Mouse (Mus musculus) bone marrow, adult 2 months (tissue): ENCODE results near the gene Nfkbil1. TPM values are rescaled to one million over a fixed set of nuclear protein-coding genes. Genes with fewer than 3 reads are reported as not detected.

Experiments
- H3K27ac ChIP-seq: fragments of 200-500 bp; 2 replicates; pipeline ENCODE4 v1.5.1; 2012; ENCODE audit warnings: low read depth, mild to moderate bottlenecking, control low read depth, inconsistent platforms, low read length; ENCODE audit not compliant: control insufficient read depth, poor library complexity, insufficient read depth
- H3K4me1 ChIP-seq: fragments of 200-500 bp; 2 replicates; pipeline ENCODE4 v1.6.1; 2011; ENCODE audit warnings: low read length; ENCODE audit not compliant: control insufficient read depth, insufficient read depth
- H3K4me3 ChIP-seq: fragments of 200-500 bp; replicated peaks from 2 replicates; pipeline ENCODE3; 2011; ENCODE audit warnings: mild to moderate bottlenecking, low read depth, low read length, control low read depth; ENCODE audit not compliant: control insufficient read depth
- CTCF ChIP-seq: fragments of 200-500 bp; IDR thresholded peaks from 2 replicates; pipeline ENCODE4 v1.5.1; 2011; ENCODE audit warnings: low read length, control low read depth; ENCODE audit not compliant: control insufficient read depth, insufficient read depth
- POLR2A ChIP-seq: fragments of 200-500 bp; IDR thresholded peaks from 2 replicates; pipeline ENCODE4 v1.6.1; 2011; ENCODE audit warnings: low read depth, mild to moderate bottlenecking, control low read depth, low read length, borderline replicate concordance; ENCODE audit not compliant: control insufficient read depth
- WGBS: fragments of 180-500 bp; shearing (Covaris S2); methylation state at CpG from one replicate; pipeline ENCODE4 v1.1.7; 2018; 5-methylcytosine and 5-hydroxymethylcytosine counted together
- polyA plus RNA-seq: library from polyadenylated mRNA; stranded (reverse); fragments of >200 nt; gene quantifications from 2 replicates; pipeline ENCODE4 v1.2.4, GENCODE M21; 2011; ENCODE audit warnings: low replicate concordance; ENCODE audit not compliant: missing spikeins, insufficient read depth, insufficient read length

Nfkbil1 gene
- polyA plus RNA-seq, 1 experiment = 24.9 TPM

- peaks cover 6% of the 10 kb centered on the region for H3K4me1 ChIP-seq
- H3K4me3 ChIP-seq = no peak overlapping the region
- peak overlapping the region; percentile 96 for H3K27ac ChIP-seq
- WGBS = 2% methylated on average over 1 of the region's 1 CpGs
- no peak for TF ChIP-seq POLR2A
- no peak for TF ChIP-seq CTCF
These were observed 21.8 kb upstream of the Nfkbil1 start for GRCm38 (mm10) chr17:35257378-35257777.

GRCm38 (mm10) chr17:35255704-35256103 lies 20.1 kb upstream of the Nfkbil1 start:
- 67% methylated on average over 4 of the region's 4 CpGs for WGBS
- peaks cover 6% of the 10 kb centered on the region for H3K4me1 ChIP-seq
- H3K4me3 ChIP-seq = no peak overlapping the region
- no peak for TF ChIP-seq CTCF
- no peak for TF ChIP-seq POLR2A
- no peak overlapping the region for H3K27ac ChIP-seq

GRCm38 (mm10) chr17:35255301-35255700 lies 19.7 kb upstream of the Nfkbil1 start:
- Histone ChIP-seq H3K4me3 (no peak overlapping the region), H3K27ac (no peak overlapping the region), H3K4me1 (peaks cover 6% of the 10 kb centered on the region)
- no peak for TF ChIP-seq CTCF
- no peak for TF ChIP-seq POLR2A
- 69% methylated on average over 3 of the region's 3 CpGs for WGBS

- Histone ChIP-seq H3K4me1 (peaks cover 4% of the 10 kb centered on the region), H3K4me3 (no peak overlapping the region), H3K27ac (no peak overlapping the region)
- TF ChIP-seq CTCF (peak; percentile 94), POLR2A (no peak)
- 63% methylated on average over 11 of the region's 11 CpGs for WGBS
These were observed 18.9 kb upstream of the Nfkbil1 start for GRCm38 (mm10) chr17:35254241-35255098.

GRCm38 (mm10) chr17:35253293-35254093 lies 17.9 kb upstream of the Nfkbil1 start:
- 86% methylated on average over 32 of the region's 32 CpGs for WGBS
- Histone ChIP-seq H3K4me3 (no peak overlapping the region), H3K27ac (no peak overlapping the region), H3K4me1 (peaks cover 4% of the 10 kb centered on the region)
- TF ChIP-seq CTCF (no peak), POLR2A (no peak)

- H3K27ac ChIP-seq = no peak overlapping the region
- TF ChIP-seq CTCF = no peak
- TF ChIP-seq POLR2A = 0 out of 2 replicates have a peak, but pooled peaks have one; percentile 11
- H3K4me1 ChIP-seq = peaks cover 4% of the 10 kb centered on the region
- 88% methylated on average over 18 of the region's 18 CpGs for WGBS
- H3K4me3 ChIP-seq = no peak overlapping the region
These were observed 17.2 kb upstream of the Nfkbil1 start for GRCm38 (mm10) chr17:35252619-35253292.

- Histone ChIP-seq H3K4me3 (no peak overlapping the region), H3K27ac (peak overlapping the region; percentile 65; the same call in 1 of the 2 replicates), H3K4me1 (peaks cover 2% of the 10 kb centered on the region)
- 86% methylated on average over 5 of the region's 5 CpGs for WGBS
- TF ChIP-seq CTCF = no peak
- no peak for TF ChIP-seq POLR2A
These were observed 16.4 kb upstream of the Nfkbil1 start for GRCm38 (mm10) chr17:35251981-35252380.
